Mouse (Mus musculus): Measurements from ENCODE around the gene Ivd.

Gene Ivd

DNA sequence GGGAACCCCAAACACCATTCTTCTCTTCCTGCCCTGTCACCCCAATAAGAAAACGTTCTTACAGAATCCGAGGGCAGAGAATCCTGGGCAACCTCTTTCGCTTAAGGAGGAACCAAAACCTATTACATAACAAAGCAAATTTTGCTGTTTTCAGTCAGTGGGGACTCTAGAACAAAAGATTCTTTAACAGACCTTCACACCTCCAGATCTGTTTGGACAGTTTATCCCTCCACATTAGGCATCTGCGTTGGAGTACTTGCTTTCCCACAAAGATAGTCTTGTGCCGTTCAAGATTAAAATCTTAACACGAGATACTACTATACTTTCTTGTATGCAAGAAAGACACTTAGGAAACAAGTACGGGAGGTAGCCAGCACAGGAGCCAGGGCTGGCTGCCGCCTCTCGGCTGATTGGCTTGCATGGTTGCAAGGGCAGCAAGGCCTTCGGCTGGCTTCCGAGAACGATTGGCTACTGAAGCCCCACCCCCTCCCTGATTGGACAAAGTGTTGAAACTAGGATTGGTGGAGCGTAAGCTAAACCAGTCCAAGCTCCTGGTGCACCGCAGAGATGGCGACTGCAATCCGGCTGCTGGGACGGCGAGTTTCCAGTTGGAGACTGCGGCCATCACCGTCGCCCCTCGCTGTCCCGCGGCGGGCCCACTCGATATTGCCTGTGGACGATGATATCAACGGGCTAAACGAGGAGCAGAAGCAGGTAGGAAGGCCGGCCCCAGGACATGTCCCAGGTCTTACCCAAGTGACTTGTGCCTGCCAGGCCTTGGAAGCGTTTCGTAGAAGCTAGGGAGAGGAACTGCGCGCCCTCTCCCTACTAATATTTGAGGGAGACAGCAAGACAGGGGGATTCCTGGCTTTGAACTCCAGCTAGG, at the start of gene Ivd:
Ivd (plus strand) TSS at position 501 of the 886 bp plus-strand sequence.
- peak; percentile 100 for ATAC-seq (ENCODE audit: low TSS enrichment)

DNA sequence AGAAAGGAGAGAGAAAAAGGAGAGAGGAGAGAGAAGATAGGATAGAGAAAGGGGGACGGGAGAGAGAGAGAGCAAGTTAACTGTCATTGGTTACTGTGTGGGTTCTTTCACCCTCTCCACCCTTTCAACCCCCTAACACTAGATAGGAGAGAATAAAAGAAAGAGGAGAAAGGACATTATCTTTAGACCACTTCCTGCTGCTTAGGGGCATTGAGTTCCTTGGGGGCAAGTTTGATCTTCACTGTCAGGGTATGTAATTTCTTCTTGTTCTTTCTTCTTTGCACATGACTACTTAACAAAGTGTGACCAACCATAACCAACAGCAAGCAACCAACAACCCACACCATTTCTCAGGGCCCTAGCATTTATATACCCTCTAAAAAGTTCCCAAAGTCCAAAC, 49.0 kb upstream of the Ivd start:
- ATAC-seq (ENCODE audit: low TSS enrichment): no peak

DNA sequence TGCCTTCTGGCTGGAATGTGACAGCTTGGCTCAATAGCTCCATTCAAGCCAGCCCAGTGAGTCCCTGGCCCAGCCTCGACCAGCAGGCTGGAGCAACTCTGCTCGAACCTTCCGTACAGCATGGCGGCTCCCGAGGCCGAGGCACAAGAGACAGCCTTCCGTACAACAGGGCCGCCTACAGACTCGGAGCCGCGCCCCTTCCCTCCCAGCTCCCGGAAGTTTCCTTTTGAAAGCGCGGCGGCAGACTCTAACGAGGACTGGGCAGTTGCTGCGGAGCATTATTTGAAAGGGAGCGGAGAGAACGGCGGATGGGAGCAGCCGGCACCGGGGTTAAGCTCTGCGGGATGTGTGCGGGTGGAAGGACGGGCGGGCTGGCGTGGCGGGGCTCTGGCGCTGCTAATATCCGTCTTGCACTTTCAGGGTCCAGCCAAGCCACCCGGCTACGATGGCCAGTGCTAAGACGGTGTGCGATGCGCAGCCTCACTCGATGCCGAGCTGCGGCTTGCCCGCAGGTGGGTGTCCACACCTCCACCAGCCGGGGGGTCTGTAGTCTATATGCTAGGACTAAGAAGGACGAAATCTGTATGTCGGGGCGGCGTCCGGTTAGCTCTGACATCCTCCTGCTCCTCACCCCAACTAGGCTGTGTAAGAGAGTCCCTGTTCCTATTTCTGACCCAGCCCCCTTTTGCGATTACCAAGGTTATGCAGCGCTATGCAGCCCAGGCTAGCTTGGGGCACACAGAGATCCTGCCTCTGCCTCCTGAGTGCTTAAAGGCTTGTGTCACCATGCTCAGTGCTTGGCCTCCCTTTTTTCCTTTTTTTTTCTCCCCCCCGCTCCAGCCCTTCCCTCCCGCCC, 47.5 kb upstream of the Ivd start, which contains the start of gene Knstrn:
Knstrn (plus strand) TSS at position 23 of the 856 bp plus-strand sequence.
- peak; percentile 100 for ATAC-seq (ENCODE audit: low TSS enrichment)

DNA sequence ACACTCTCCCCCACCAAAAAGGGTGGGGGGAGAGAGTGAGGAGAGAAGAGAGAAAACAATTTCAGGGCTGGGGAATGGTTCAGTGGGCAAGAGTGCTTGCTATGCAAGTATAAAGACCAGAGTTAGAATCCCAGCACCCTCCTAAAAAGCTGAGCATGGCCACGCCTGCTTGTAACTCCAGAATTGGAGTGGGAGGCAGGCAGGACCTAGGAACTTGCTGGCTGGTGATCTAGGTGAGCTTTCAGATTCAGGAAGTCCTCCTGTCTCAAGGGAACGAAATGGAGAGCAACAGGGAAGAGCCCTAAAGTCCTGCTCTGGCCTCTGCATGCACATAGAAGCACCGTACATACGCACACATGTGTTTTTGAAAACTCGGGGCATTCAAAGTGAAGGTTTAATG, 39.0 kb upstream of the Ivd start:
- ATAC-seq (ENCODE audit: low TSS enrichment): no peak

DNA sequence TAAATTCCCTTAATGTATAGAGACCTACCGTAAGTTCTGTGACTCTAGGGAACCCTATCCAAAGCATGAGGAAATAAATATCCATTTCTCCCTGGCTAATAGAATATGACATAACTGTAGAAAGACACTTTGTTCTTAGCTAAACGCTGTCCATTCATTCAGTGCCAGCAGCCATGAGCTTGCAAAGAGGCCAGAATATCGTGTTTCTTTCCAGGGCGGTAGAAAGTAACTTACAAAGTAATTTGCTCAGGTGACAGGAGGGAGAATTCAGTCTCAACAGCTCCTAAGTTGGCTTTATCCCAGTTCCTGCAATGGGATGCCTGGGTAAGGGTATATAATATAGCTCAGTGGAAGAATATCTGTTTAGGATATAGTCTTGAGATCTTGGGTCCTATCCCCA, 37.4 kb upstream of the Ivd start:
- ATAC-seq (ENCODE audit: low TSS enrichment): no peak

DNA sequence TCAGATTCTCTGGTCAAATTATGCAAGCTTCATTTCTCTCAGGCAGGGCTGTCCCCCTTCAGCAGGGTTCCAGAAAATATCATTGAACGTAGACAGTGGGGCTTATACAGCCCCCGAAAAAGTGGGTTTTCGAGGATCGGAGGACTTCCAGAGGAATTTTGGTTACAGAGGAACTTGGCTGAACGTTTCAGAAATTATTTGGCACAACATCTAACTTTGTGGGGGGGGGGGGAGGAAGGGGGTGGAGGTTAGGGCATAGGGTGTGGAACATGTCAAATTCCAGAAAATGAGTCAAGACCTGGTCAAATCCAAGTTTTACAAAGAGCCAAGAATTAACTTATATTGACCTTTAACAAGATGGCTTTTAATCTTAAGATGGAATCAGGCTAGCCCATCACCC, 32.7 kb upstream of the Ivd start:
- no peak for ATAC-seq (ENCODE audit: low TSS enrichment)

DNA sequence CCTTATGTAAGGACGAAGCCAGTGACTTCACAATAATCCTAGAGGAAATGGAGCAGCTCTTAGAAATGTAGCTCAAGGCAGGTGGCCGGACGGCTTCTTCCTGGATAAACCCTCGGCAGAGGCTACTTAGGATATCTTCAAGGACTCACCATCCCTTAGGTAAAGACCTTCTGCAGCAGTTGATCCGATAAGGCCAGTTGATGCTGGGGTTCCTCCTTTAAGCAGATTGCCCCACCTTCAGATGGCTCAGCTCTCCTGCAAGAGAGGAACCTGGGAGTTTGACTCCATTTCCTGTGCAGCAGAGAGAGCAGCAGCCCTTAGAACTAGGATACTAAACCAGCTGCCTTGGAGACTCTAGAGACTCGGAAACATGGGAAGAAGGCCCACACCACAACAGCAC, 27.7 kb upstream of the Ivd start:
- ATAC-seq (ENCODE audit: low TSS enrichment): no peak

DNA sequence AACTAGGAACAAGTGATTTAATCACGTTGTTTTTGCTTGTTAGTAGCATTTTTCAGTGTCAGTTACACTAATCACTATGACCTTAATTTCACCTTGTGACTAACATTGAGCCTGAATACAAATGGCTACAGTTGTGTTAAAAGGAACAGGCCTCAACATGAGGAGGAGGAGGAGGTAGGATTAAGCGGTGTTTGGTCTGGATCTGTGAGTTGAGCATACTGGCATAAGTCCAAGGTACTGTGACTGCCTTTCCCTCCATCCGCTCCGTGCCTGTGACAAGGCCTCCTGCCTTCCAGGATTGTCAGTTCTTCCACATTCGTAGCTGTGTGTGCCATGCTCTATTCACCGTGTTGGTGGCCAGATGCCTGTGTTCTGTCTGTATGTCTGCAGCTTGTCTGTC, 26.6 kb upstream of the Ivd start:
- ATAC-seq (ENCODE audit: low TSS enrichment): no peak

DNA sequence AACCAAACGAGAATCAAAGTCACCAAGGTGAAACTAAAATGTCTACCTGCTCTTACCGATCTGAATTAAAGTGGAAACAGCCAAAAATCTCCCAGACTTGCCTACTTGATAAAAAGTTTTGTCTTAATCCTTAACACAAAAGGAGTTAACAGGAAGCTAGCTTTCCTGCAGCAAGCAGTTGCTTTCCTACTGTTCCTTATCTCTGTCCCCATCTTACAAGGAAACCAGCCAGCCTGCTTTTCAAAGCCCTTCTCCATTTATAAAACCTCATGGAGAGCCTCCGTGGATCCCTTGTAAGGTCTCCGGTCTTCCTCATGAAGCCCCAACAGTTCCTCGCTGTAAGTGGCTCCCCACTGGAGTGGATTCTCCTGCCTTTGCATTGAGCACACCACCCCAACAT, 23.4 kb upstream of the Ivd start:
- no peak for ATAC-seq (ENCODE audit: low TSS enrichment)

DNA sequence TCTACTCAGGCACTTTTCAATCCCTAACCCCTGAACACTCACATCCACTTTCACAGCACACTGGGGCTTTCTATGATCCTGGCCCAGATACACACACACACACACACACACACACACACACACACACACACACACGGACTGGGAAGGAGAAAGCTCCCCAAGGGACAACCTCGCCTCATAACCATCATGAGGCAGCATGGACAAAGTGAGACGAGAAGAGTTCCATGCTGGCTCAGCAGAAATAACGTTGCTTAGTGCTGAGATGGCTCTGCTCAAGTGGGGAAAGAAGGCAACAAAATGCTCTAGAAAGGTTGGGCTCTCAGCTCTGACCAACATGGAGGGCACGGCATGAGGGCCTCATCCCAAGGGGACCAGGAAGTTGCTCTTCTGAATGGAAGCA, 20.6 kb upstream of the Ivd start:
- no peak for ATAC-seq (ENCODE audit: low TSS enrichment)

DNA sequence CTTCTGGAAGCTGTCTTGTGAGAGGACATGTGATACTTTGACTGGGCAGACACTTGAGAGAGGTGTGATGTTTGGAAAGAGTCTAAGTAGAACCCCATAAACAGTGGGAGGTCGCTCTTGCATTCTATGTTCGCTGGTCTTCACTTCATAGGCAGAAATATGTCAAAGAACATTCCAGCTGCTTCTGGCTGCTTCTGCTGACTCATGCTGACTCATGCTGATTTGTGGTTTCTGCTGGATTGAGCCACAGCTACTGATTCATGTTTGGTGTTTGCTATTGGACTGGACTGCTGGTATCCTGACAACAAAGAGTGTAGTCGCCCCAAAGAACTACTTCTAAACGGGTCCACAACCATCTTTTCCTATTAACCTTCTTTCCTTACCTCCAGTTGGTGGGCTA, 20.0 kb upstream of the Ivd start:
- ATAC-seq (ENCODE audit: low TSS enrichment): no peak

DNA sequence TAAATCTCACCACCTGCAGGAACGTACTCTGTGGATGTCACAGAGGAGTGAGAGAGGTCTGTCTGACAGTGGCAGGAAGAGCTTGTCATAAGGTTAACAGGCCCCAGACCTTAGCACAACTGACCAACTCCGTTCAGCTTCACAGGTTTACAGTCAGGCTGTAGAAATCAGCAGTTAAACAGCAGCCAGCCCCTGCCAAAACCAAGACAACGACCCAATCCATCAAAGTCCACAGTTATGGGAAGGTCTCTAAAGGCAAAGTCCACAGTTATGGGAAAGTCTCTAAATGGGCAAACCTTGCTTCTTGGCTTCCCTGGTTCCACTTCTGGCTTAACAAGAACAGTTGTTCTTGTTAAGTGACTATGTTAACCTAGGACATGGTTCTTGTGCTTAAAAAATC, 17.3 kb upstream of the Ivd start:
- ATAC-seq (ENCODE audit: low TSS enrichment): no peak

DNA sequence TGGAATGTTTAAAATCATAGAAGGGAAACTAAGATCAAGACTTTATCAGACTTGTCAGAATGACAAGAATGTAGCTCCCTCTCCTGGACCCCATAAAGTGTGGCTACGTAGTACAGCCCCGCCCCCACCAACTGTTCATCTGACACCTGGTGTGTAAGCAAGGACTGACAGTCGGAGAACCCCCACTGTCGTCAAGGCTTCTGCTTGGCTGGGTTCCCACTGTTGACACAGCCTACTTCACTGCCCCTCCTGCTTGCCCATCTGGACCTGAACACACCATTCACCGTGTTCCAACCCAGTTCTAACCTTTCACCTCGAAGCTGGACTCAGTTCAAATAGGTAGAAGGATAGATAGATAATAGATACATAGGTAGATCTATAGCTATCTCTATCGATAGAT, 15.5 kb upstream of the Ivd start:
- no peak for ATAC-seq (ENCODE audit: low TSS enrichment)

DNA sequence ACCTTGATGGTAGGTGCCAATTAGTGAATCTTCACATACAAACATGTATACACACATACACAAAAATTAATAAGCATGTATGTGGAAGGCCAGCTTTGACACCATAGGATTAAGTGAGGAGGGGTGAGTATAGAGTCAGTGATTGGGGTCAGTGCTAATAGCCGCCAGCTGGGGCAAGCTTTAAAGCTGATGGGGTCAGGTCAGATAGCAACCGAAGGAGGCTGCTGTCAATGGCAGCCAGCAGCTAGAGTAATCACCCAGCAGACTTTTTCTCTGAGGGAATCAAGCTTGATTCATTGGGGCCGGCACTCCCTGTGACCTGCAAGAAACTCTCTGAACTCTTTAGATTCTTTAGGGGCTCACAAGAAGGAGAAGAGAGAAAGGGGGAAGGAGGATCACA, 10.0 kb upstream of the Ivd start:
- ATAC-seq (ENCODE audit: low TSS enrichment): no peak

DNA sequence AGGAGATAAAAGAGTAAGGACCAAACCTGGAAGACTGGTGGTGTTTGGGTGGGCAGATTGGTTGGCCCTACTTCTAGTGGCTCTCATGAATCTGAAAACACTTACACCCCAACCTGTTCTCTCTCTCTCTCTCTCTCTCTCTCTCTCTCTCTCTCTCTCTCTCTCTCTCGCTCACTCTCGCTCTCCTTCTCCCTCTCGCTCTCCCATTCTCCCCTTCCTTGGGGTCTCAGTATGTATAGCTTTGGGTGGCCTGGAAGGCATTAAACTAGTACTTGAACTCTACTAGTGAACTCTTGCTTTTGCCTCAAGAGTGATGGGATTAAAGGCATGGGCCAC, 554 bp downstream of the Ivd start:
- ATAC-seq (ENCODE audit: low TSS enrichment): 0 out of 2 replicates have a peak, but pooled peaks have one; percentile 3

DNA sequence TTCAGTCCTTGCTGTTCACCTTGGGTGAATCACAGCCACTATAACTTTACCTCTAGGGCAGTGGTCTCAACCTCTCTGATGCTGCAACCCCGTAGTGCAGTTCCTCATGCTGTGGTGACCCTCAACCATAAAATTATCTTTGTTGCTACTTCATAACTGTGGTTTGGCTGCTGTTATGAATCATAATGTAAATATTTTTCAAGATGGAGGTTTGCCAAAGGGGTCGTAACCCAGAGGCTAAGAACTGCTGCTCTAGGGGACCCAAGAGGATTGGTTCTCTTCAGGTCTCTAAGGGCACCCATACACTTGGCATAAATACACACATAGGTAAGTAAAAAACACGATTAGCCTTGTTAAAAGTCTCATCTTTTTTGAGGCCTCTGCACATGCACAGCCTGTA, 8.8 kb downstream of the Ivd start:
- ATAC-seq (ENCODE audit: low TSS enrichment): no peak

DNA sequence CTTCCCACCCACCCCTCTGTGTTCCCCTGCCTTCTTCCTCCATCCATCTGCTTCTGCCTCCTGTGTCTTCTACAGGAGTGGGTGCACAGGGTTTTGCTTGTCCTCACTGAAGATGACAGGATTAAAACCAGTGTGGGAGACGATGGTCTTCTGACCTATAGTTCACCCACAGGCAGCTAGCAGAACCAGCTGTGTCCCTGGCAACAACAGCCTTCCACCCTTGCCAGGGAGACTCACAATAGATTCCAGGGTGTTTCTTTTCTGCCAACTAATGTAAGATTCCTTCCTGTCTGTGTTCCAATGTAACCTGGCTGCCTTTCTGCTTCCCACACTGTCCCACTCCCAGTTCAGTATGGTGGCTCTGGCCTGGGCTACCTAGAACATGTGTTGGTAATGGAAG, 9.3 kb downstream of the Ivd start:
- ATAC-seq (ENCODE audit: low TSS enrichment): no peak

DNA sequence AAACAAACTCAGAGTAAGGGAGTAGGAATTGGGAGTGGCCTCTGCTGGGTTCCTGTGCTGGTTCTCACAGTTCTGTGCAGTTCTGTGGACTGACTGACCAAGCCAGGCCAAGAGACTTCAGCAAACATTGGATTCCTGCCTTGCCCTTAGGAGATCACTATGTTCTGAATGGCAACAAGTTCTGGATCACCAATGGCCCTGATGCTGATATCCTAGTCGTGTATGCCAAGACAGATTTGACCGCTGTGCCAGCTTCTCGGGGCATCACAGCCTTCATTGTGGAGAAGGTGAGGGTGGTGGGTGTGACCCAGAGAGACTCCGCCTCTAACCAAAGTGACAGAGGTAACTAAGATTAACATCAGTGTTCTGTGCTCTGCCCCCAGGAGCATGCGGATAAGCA, 11.3 kb downstream of the Ivd start:
- ATAC-seq (ENCODE audit: low TSS enrichment): no peak

DNA sequence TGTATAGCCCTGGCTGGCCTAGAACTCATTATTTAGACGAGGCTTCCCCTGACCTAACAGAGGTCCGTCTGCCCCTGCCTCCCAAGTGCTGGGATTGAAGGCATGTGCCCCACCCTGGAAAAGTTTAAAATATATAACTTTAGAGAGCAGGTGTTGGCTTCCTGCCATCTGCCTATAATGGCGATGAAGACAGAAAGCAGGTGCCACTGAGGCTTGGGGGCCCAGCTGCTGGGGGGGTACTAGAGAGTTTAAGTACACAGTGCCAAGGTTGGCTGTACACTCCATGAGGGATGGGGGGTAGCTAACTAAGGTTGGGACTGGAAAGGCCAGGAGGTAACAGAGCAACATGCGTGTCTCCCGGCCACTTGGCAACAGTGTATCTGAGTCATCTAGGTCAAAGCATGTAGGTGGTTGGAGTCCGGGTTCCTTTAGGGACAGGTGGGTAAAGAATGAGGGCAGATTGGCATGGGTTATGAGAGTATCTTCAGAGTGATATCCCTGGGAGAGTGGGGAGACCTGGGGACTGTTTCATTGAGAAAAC, 12.2 kb downstream of the Ivd start:
- ATAC-seq (ENCODE audit: low TSS enrichment): no peak

DNA sequence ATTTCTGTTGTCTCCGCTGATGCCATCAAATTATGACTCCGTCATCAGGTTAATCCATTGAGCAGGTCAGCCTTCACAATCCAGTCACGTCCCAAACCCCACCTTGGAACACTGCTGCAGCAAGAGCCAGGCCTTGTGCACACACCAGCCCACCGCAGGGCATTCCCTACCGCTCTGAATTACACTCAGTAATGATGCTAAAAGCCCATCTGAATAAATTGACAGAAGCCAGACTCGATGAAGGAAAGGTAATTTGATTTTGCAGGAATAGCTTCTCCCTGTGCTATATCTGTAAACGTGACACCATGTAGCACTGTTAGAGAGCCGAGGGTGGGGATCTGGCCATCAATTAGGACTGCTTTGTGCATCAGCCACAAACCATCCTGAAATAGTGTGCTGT, 13.6 kb downstream of the Ivd start:
- no peak for ATAC-seq (ENCODE audit: low TSS enrichment)

DNA sequence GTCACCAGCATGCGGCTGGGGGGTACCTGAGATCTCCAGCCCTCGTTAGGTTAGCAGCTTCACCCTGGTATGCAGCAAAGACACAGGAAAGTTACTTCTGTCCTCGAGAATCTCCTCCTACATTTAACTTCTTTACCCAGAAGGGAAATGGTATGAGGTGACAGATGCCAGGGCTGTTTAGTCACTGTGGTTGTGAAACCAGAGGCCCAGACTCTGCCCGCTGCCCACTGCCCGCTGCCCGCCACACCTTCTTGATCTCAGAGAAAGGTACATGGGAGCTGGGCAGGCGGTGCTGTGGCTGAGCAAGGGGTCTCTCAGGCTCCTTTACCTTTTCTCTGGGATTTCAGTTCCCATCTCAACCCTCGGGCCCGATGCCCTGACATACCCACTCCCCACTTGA, 14.7 kb downstream of the Ivd start:
- ATAC-seq (ENCODE audit: low TSS enrichment): no peak

DNA sequence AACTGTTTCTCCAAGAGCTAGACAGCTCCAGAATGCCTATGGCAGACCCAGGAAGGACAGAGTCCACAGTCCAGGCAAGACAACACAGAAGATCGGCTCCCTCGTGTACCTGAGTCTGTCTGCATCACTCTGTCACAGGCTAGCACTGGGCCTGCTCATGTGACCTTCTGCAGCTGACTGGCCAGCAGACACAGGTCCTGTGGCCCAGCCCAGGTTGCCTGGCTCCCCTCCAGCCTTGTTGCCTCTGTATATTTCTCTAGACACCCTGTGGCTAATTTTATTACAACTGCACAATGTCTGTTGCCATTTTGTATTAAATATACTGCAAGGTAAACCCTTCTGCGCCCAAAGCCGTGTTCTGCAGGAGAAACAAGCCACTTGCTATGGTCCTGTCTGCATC, 19.3 kb downstream of the Ivd start:
- no peak for ATAC-seq (ENCODE audit: low TSS enrichment)

DNA sequence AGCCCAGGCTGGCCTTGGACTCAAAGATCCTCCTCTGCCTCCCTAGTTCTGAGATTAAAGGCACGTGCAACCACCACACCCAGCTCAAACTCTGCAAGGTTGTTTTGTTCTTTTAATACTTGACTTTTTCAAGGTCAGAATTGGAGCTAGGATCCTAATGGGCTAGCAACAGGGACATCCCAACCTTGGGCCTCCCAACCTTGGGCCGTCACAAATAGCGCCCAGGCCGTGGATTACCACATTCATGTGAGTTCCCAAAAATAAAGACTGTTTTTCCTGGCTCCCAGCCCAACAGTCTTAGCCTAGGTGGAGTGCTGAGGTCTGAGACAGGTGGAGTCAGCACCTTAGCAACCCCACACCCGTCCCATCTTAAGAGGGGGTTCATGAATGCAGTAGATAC, 20.2 kb downstream of the Ivd start:
- ATAC-seq (ENCODE audit: low TSS enrichment): no peak
